Mouse (Mus musculus): Measurements from ENCODE around the gene Vsig10l.

DNA sequence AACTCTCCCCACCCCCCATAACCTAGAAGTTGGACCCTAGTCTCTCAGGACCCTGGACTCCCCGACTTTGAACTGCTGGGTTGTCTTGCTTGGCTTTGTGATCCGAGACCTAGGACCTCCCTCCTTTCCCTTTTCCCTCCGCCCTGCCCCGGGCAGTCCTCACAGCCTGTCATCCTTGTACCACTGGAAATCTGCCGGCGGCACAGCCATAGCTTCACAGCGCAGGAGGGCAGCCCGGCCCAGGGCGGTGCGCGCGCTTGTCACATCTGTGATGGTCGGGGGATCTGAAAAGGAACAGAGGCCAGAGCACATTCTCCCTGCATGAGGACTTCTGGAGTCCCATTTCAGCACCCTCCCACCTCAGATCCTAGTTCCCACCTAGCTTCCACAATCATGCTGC lies 13.4 kb downstream of the Vsig10l start:
- no peak for TF ChIP-seq GATA1 (IDR thresholded peaks at IDR 0.05; ENCODE audit: borderline replicate concordance, low read length)
- TF ChIP-seq FLI1 (IDR thresholded peaks at IDR 0.05; ENCODE audit: low read length): no peak

Data from megakaryocyte, embryonic 14.5 days (primary cell).